Mouse (Mus musculus): ENCODE results near the gene Ttll3. TPM values are rescaled to one million over a fixed set of nuclear protein-coding genes. Genes with fewer than 3 reads are reported as not detected.

Gene Ttll3
- total RNA-seq, 2 experiments from 2014 or later = 1.8 to 4.3 TPM

DNA sequence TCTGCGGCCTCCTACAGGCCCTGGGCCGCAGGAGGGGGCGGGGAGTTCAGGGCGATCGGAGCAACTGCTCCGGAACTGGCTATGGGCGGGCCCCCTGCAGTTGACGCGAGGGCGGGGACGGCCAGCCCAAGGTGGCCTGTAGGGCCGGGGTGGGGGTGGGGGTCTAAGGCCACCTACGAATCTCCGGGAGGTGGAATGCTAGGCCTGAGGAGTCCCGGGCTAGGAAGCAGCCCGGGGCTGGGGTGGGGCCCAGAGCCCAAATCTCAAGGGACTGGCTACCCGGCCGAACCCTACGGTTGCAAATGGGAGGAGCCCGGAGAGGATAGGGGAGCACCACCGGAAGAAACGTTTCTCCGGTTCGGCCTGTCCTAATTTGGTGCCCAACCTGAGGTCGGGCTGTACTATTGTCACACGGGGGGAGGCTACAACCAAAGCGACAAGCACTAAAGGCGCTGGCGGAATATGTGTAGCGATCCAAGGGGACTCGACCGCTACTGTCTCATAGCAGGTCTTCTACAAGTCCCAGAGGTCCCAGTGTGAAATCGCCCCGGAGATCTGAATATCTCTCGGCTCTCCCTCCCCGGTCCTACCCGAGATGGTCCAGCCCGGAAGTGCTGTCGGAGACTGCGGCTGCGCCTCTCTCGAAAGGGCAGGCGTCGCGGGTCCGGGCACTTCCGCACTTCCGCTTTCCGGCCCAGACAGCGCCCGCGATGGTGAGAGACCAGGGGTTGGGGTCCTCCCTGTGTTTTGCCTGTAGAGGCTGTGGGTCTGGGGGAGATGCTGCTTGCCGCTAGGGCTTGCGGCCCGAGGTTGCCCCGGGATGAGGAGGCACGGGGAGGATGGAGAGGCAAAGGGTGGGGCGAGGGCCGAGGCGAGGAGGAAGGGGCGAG is 11.3 kb upstream of the Ttll3 start, which contains the start of the genes Tada3 and Arpc4:
TSS of gene Tada3 (minus strand) at position 388 of the 890 bp plus-strand sequence.
TSS of gene Arpc4 (plus strand) at position 620 of the 890 bp plus-strand sequence.
- DNase-seq = peak; percentile 92

- DNase-seq = no peak
These were observed 9.8 kb upstream of the Ttll3 start for GRCm38 (mm10) chr6:113379246-113379645.

- no peak for DNase-seq
These were observed 8.6 kb upstream of the Ttll3 start for GRCm38 (mm10) chr6:113380480-113380879.

DNA sequence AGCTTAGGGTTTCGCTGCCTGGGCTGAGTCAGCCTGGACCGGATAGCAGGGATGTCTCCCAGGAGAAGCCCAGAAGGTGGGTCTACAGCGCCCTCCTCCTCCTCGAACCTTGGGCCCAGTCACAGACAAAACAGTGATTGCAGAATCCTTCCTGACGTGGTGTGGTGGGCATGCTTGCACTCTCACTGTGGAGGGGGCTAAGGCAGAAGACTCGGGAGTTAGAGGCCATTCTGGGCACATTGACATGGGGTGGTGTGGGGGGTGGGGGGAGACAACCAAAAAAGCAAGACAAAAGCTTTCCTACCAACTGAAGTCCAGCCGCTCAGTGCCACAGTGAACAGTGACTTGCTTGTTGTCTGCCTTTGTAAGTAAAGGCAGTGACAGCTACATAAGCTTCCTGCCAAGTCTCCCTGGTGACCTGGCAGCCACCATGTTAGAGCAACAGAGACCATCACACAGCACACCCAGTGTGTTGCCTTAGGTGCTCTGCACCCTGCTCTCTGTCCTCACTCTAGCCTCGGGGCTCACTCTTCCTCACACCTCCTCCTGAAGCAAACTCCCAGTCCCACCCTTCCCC is 4.6 kb upstream of the Ttll3 start:
- no peak for DNase-seq

DNA sequence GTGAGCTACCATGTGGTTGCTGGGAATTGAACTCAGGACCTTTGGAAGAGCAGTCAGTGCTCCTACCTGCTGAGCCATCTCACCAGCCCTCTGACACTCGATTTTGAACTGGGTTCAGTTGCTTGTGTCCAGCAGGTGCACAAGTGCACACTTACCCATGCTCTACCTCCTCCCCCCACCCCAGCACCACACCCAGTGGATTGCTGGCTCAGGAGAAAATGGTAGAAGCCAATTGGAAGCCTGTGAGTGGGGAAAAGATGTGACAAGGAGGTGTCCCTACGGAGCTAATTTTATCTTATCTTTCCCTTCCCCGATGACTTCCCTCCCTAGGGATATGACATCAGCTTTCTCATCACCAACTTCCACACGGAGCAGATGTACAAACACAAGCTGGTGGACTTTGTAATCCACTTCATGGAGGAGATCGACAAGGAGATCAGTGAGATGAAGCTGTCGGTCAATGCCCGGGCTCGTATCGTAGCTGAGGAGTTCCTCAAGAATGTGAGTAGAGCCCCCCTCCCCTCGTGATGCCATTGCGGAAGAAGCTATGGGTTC is 3.8 kb upstream of the Ttll3 start:
- DNase-seq = no peak

DNA sequence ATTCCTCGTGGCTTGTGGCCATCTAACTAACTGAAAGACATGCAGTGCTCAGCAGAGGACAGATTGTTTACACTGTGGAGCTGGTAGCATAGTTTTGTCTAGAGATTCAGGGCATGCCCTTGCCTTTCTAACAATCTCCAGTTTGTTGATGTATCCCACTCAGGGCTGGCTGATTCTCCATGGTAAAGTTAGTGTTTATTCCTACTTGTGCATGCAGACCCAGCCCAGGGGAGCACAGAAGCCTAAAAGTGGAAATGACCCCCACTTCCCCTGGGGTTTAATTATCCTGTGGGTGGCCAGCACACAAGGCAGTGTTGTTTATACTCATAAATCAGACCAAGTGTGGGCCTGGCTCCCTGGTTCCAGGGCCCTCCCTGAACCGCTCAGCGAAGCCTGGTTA is 3.0 kb upstream of the Ttll3 start:
- no peak for DNase-seq

DNA sequence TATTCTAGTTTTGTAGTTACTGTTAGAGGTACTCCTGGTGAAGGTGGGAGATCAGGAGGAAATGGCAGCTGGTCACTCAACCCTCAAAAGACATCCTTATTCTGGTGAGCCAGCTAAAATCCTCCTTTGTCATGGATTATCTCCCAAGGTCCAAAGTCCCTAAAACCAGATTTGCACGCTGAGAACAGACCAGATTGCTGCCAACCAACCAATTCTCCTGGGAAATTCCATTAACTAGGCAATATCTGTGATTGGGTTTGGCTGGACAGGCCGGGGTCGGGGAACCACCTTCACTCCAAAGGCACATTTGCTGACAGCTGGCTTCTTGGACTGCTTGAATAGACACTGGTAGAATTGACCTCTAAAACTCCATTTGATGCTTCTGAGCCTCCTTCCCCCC is 1.7 kb downstream of the Ttll3 start:
- DNase-seq = no peak

- DNase-seq = no peak
These were observed 2.9 kb downstream of the Ttll3 start for GRCm38 (mm10) chr6:113392015-113392386.

GRCm38 (mm10) chr6:113392387-113393071 is 3.5 kb downstream of the Ttll3 start:
- peak; percentile 72 for DNase-seq

- peak; percentile 26 for DNase-seq
These were observed 4.9 kb downstream of the Ttll3 start for GRCm38 (mm10) chr6:113393951-113394350.

- DNase-seq = no peak
These were observed 5.8 kb downstream of the Ttll3 start for GRCm38 (mm10) chr6:113394811-113395210.

- DNase-seq = no peak
These were observed 6.4 kb downstream of the Ttll3 start for GRCm38 (mm10) chr6:113395501-113395900.

DNA sequence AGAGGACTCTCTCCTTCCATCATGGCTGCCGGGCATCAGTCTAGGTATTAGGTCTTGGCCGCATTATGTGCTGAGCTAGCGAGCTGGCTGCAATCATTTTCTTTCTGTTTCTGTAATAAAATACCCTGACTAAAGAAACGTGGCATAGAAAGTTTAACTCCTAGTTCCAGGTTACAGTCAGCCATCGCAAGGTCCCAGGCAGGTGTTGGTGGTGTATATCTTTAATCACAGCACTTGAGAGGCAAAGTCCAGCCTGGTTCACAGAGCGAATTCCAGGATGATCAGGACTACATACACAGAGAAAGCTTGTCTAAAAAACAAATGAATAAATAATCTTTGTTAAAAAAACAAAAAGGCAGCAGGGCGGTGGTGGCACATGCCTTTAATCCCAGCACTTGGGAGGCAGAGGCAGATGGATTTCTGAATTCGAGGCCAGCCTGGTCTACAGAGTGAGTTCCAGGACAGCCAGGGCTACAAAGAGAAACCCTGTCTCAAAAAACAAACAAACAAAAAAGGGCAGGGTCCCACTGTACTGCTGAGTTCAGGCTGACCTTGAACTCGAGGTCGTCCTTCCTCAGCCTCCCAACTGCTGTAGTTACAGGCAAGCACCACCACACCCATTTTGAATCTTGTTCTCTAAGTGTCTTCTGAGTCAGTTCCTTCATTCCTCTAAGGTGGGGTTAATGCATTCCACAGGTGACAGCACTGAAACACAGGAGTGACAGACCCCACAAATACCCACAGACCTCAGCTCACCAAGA is 7.4 kb downstream of the Ttll3 start:
- no peak for DNase-seq

- no peak for DNase-seq
These were observed 13.0 kb downstream of the Ttll3 start for GRCm38 (mm10) chr6:113402094-113402493.

GRCm38 (mm10) chr6:113404649-113405448 is 15.8 kb downstream of the Ttll3 start:
- no peak for DNase-seq

- no peak for DNase-seq
These were observed 16.4 kb downstream of the Ttll3 start for GRCm38 (mm10) chr6:113405483-113405882.

- DNase-seq = no peak
These were observed 17.6 kb downstream of the Ttll3 start for GRCm38 (mm10) chr6:113406683-113407082.

- DNase-seq = no peak
These were observed 20.9 kb downstream of the Ttll3 start for GRCm38 (mm10) chr6:113410001-113410400.

DNA sequence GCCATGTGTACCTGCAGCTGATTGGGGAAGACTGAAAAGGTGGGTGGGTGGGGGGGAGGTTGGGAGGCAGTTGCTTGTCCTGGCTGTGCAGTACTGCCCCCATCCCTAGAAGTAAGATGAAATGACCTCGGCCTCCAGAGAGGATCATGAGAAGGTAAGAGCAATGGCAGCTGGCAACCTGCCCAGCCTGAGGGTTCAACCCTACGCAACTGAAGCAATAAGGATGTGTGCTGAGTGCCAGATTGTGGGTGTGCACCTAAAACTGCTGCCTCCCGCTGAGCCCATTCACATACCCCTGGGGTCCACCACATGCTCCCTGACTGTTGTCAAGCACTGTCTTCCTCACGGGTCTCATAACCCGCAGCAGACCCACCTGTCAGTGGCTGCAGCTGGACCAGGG is 27.4 kb downstream of the Ttll3 start:
- no peak for DNase-seq

GRCm38 (mm10) chr6:113418441-113419198 is 29.6 kb downstream of the Ttll3 start:
- no peak for DNase-seq

Measured in adrenal gland, postnatal 10 days (tissue).